Mouse (Mus musculus): ENCODE measurements at regions not wholly inside any gene's neighbourhood (a gene's known extent, or its start where the extent isn't known, plus 50 kb on each side); places are given as distances from the start of the nearest gene placed in this dataset.
"Not testable (repeated sequence)": the region's sequence is repeated elsewhere in the genome, so short reads cannot be mapped to it uniquely, and the experiment has no call there.

- 70% methylated on average over 3 of the region's 3 CpGs for WGBS
- H3K27me3 ChIP-seq (ENCODE audit: insufficient read depth, low read length); H3K9ac ChIP-seq; H3K4me3 ChIP-seq (ENCODE audit: low read depth, low read length); H3K9me3 ChIP-seq (ENCODE audit: low read depth, low read length); H3K27ac ChIP-seq (ENCODE audit: low read depth); H3K4me2 ChIP-seq; DNase-seq; ATAC-seq (ENCODE audit: insufficient read depth); H3K4me1 ChIP-seq (ENCODE audit: insufficient read depth); H3K36me3 ChIP-seq (ENCODE audit: insufficient read depth): not testable (repeated sequence)
Measured at GRCm38 (mm10) chr17:13432256-13432655, 77.9 kb downstream of the Tcp10c start.

DNA sequence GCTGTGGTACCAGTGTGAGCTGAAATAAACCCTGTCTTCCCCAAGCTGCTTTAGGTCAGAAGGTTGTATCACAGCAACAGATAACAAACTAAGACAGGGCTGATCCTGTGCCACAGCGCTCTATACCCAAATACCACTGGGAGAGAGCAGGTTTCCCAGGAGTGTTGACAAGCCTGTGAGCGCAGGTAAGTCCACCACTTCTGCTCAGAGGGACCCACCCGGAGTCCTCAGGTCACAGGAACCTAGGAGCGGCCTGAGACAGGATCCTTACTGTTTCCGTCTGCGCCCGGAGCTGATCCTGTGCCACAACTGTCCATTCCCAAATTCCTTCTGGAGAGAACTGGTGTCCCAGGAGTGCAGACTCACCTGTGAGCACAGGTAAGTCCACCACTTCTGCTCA, 79.8 kb downstream of the Tcp10c start:
- not testable (repeated sequence) for H3K4me2 ChIP-seq; H3K4me1 ChIP-seq (ENCODE audit: insufficient read depth); H3K9me3 ChIP-seq (ENCODE audit: low read depth, low read length); H3K36me3 ChIP-seq (ENCODE audit: insufficient read depth); DNase-seq; H3K9ac ChIP-seq; H3K27ac ChIP-seq (ENCODE audit: low read depth); H3K27me3 ChIP-seq (ENCODE audit: insufficient read depth, low read length); H3K4me3 ChIP-seq (ENCODE audit: low read depth, low read length); ATAC-seq (ENCODE audit: insufficient read depth)
- 88% methylated on average over 7 of the region's 7 CpGs for WGBS

DNA sequence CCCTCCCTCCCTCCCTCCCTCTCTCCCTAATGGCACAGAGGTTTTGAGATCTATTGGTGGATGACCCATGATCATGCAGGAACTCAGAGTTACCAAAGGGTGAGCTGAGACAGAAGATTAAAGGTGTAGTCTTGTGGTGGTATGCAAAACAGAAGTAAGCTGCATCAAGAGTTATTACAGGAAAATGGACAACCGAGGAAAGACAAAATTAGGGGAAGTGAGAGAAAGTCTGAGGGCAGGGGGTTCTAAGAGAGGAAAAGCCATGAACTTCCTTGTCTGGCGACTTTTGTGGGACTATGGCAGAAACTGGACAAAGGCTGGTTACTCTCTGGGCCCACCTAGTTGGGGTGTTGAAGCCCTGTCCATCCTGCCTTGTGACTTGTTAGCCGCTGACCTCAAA, 84.4 kb downstream of the Tcp10c start:
- H3K4me3 ChIP-seq (ENCODE audit: low read depth, low read length); H3K4me2 ChIP-seq; H3K27ac ChIP-seq (ENCODE audit: low read depth); H3K36me3 ChIP-seq (ENCODE audit: insufficient read depth); ATAC-seq (ENCODE audit: insufficient read depth); H3K9me3 ChIP-seq (ENCODE audit: low read depth, low read length); H3K27me3 ChIP-seq (ENCODE audit: insufficient read depth, low read length); DNase-seq; H3K4me1 ChIP-seq (ENCODE audit: insufficient read depth); H3K9ac ChIP-seq: not testable (repeated sequence)
- 62% methylated on average over 1 of the region's 3 CpGs for WGBS

DNA sequence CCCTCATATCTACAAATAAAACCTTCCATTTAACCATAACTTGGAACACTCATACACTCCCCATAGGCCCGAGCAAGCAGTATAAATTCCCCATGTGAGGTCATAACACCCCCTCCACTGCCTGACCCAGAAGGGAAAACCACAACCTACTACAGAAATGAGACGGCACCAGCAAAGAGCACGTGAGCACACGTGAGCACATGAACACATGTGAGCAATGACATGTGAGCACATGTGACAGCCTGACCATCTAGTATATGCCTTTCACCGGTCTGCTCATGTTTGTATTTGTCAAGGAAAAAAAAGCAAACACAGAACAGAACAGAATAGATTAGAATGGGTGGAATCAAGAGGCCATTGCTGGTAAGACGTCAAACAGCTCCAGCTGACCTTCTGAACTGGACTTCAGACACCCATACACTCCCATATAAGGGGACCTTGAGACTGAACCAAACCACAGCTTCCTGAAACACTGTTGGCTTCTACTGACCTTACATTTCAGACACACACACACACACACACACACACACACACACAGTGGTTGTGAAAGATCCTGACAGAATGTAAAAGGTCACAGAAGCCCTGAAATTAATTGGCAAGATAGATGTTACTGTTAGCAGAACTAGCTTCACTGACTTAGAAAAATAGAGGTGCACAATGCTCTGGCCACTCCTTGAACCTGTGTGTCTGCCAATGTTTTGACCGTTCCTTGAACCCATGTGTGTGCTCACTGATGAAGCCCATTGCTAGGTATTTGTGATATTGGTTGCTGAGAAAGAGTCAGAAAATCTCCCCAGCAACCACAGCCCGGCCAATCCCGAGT, 86.5 kb downstream of the Tcp10c start:
- not testable (repeated sequence) for ATAC-seq (ENCODE audit: insufficient read depth); H3K27ac ChIP-seq (ENCODE audit: low read depth); H3K4me2 ChIP-seq; H3K9ac ChIP-seq; DNase-seq; H3K36me3 ChIP-seq (ENCODE audit: insufficient read depth); H3K4me1 ChIP-seq (ENCODE audit: insufficient read depth); H3K27me3 ChIP-seq (ENCODE audit: insufficient read depth, low read length); H3K9me3 ChIP-seq (ENCODE audit: low read depth, low read length); H3K4me3 ChIP-seq (ENCODE audit: low read depth, low read length)
- 75% methylated on average over 9 of the region's 9 CpGs for WGBS

- H3K4me1 ChIP-seq (ENCODE audit: insufficient read depth); H3K4me2 ChIP-seq; DNase-seq; H3K9me3 ChIP-seq (ENCODE audit: low read depth, low read length); H3K36me3 ChIP-seq (ENCODE audit: insufficient read depth); H3K27me3 ChIP-seq (ENCODE audit: insufficient read depth, low read length); H3K4me3 ChIP-seq (ENCODE audit: low read depth, low read length); ATAC-seq (ENCODE audit: insufficient read depth); H3K9ac ChIP-seq; H3K27ac ChIP-seq (ENCODE audit: low read depth): not testable (repeated sequence)
- 83% methylated on average over 5 of the region's 6 CpGs for WGBS
Measured at GRCm38 (mm10) chr17:13442229-13442628, 87.9 kb downstream of the Tcp10c start.

DNA sequence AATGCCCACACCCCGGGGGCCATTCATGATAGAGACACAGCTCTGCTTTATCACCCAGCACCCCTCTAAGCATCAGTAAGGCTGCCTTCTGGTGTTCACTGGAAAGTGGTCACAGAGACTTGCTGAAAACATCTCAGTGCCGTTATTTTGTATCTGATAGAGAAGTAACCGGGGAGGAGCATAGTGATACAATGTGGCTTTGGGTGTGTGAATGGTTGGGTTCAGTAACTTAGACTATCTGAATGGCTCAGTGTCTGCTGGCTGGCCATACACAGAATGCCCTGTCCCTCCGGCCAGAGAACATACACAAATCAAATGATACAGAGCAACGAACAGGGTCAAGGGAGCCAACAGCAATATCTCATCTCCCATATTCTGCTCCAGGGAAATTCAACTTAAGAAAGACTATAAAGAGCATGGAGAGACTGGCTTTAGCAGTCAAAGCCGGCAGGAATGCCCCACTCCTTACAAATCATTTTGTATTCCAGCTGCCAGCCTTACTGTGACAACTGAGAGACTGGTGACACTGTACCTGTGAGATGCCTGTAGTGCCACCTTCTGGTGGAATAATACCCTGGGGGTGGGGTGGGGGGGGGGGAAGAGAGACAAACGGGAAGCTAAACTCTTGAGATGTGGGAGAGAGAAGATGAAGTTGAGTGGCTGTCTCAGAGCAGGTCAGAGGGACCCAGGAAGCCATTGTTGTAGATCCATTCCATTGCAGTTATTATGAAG, 102.7 kb downstream of the Tcp10c start:
- not testable (repeated sequence) for DNase-seq; H3K4me1 ChIP-seq (ENCODE audit: insufficient read depth); H3K27me3 ChIP-seq (ENCODE audit: insufficient read depth, low read length); H3K4me3 ChIP-seq (ENCODE audit: low read depth, low read length); H3K9me3 ChIP-seq (ENCODE audit: low read depth, low read length); ATAC-seq (ENCODE audit: insufficient read depth); H3K9ac ChIP-seq; H3K36me3 ChIP-seq (ENCODE audit: insufficient read depth); H3K4me2 ChIP-seq; H3K27ac ChIP-seq (ENCODE audit: low read depth)
- 78% methylated on average over 6 of the region's 7 CpGs for WGBS

DNA sequence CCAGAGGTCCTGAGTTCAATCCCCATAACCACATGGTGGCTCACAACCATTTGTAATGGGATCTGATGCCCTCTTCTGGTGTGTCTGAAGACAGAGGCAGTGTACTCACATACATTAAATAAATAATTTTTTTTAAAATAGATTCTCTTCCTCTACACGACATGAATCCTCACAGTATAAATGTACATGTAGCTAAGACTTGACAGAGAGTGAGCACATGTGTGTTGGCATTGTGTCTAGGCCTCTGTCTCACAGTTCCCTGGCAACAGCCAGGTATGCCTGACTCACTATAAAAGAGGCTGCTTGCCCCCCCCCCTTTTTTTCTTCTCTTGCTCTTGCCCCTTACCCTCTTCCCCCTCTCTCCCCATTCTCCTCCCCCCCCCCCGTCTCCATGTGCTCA, 103.6 kb downstream of the Tcp10c start:
- H3K27ac ChIP-seq (ENCODE audit: low read depth); H3K27me3 ChIP-seq (ENCODE audit: insufficient read depth, low read length); H3K9me3 ChIP-seq (ENCODE audit: low read depth, low read length); ATAC-seq (ENCODE audit: insufficient read depth); H3K4me3 ChIP-seq (ENCODE audit: low read depth, low read length); H3K4me2 ChIP-seq; H3K4me1 ChIP-seq (ENCODE audit: insufficient read depth); DNase-seq; H3K36me3 ChIP-seq (ENCODE audit: insufficient read depth); H3K9ac ChIP-seq: not testable (repeated sequence)
- WGBS: 65% methylated on average over 2 of the region's 2 CpGs

DNA sequence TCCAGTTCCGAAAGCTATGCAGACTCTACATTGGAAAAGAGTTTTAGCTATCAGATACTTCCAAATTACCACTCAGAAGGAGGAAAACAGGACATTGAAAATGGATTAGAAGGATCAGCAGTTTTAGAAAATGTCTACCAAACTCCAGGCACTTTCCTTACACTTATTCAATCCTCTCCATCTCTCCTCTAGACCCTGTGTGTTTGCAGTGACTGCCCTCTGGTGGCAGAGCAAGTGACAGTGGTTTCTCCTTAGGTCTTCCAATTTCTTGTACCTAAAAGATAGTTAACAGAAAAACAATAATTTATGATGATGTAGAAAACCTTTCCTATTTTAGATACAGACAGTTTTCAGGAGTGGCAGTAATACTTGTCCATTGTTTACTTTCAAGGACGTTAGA, 104.4 kb downstream of the Tcp10c start:
- not testable (repeated sequence) for ATAC-seq (ENCODE audit: insufficient read depth)

GRCm38 (mm10) chr17:13462663-13463062, 108.3 kb downstream of the Tcp10c start:
- DNase-seq; H3K4me1 ChIP-seq (ENCODE audit: insufficient read depth); H3K4me3 ChIP-seq (ENCODE audit: low read depth, low read length); H3K9ac ChIP-seq; H3K9me3 ChIP-seq (ENCODE audit: low read depth, low read length); H3K27me3 ChIP-seq (ENCODE audit: insufficient read depth, low read length); H3K36me3 ChIP-seq (ENCODE audit: insufficient read depth); H3K27ac ChIP-seq (ENCODE audit: low read depth); H3K4me2 ChIP-seq: not testable (repeated sequence)
- 89% methylated on average over 2 of the region's 9 CpGs for WGBS
- ATAC-seq (ENCODE audit: insufficient read depth): 0 out of 2 replicates have a peak, but pooled peaks have one; percentile 40

More for the DNA sequence above, 104.4 kb downstream of the Tcp10c start:
- H3K36me3 ChIP-seq (ENCODE audit: insufficient read depth); H3K9ac ChIP-seq; DNase-seq; H3K27ac ChIP-seq (ENCODE audit: low read depth); H3K4me3 ChIP-seq (ENCODE audit: low read depth, low read length); H3K27me3 ChIP-seq (ENCODE audit: insufficient read depth, low read length); H3K9me3 ChIP-seq (ENCODE audit: low read depth, low read length); H3K4me1 ChIP-seq (ENCODE audit: insufficient read depth); H3K4me2 ChIP-seq: not testable (repeated sequence)
- WGBS: no CpG with 5 or more reads among the region's 2 CpGs

DNA sequence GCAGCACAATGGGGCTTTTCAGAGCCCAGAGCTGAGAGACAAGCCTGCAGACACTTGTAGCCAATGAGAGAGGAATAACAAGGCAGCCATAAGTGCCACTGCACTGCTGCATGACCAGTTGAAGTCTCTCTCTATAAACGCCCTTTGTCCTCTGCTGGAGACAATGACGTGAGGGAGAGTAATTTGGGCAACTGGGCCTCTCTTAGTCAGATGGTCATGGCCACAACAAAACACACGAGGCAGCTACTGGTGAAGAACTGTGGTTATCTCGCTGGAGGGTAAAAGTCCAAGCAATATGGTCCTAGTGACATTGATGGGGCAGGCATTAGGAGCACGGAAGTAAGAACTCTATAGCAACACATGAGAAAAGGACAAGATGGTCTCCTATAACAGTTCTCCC, 111.5 kb downstream of the Tcp10c start:
- H3K9ac ChIP-seq; H3K27me3 ChIP-seq (ENCODE audit: insufficient read depth, low read length); H3K4me2 ChIP-seq; H3K4me3 ChIP-seq (ENCODE audit: low read depth, low read length); H3K4me1 ChIP-seq (ENCODE audit: insufficient read depth); DNase-seq; H3K27ac ChIP-seq (ENCODE audit: low read depth); H3K36me3 ChIP-seq (ENCODE audit: insufficient read depth); H3K9me3 ChIP-seq (ENCODE audit: low read depth, low read length): not testable (repeated sequence)
- ATAC-seq (ENCODE audit: insufficient read depth): 0 out of 2 replicates have a peak, but pooled peaks have one; percentile 18
- 39% methylated on average over 4 of the region's 5 CpGs for WGBS
